Mouse (Mus musculus) intestine, embryonic 14.5 days (tissue): ENCODE data around the gene Rasl12. TPM values are rescaled to one million over a fixed set of nuclear protein-coding genes. Genes with fewer than 3 reads are reported as not detected.

Source experiments
- ATAC-seq: fragments of 200-750 bp; cut with Nextera tagmentation; replicated peaks from 2 replicates; pipeline ENCODE4 v1.8.0; 2017; ENCODE audit warnings: low read depth, moderate number of reproducible peaks, moderate TSS enrichment, moderate library complexity; ENCODE audit not compliant: low FRiP score, low TSS enrichment
- DNase-seq: peaks from one replicate; pipeline ENCODE4 v3.0.0-alpha.2; 2018; ENCODE audit warnings: low spot score
- H3K27ac ChIP-seq: fragments of 300-500 bp; sonication (generic); 2 replicates; pipeline ENCODE4 v1.5.1; 2014; ENCODE audit warnings: low read depth, mild to moderate bottlenecking, control low read depth
- H3K27me3 ChIP-seq: fragments of 300-500 bp; sonication (generic); replicated peaks from 2 replicates; pipeline ENCODE4 v1.6.1; 2014; ENCODE audit warnings: low read length, control low read depth; ENCODE audit not compliant: control insufficient read depth, insufficient read depth
- H3K36me3 ChIP-seq: fragments of 300-500 bp; sonication (generic); 2 replicates; pipeline ENCODE4 v1.6.1; 2014; ENCODE audit warnings: low read length, control low read depth; ENCODE audit not compliant: control insufficient read depth, insufficient read depth
- H3K4me1 ChIP-seq: fragments of 300-500 bp; sonication (generic); replicated peaks from 2 replicates; pipeline ENCODE4 v1.6.1; 2014; ENCODE audit warnings: low read length, control low read depth, mixed read lengths; ENCODE audit not compliant: control insufficient read depth, insufficient read depth
- H3K4me2 ChIP-seq: fragments of 300-500 bp; sonication (generic); 2 replicates; pipeline ENCODE4 v1.6.1; 2014; ENCODE audit warnings: low read length
- H3K4me3 ChIP-seq: fragments of 300-500 bp; sonication (generic); 2 replicates; pipeline ENCODE4 v1.5.1; 2014; ENCODE audit warnings: low read depth, low read length, control low read depth, mixed read lengths
- H3K9ac ChIP-seq: fragments of 300-500 bp; sonication (generic); 2 replicates; pipeline ENCODE4 v1.6.1; 2014; ENCODE audit warnings: mild to moderate bottlenecking, low read length
- H3K9me3 ChIP-seq: fragments of 300-500 bp; sonication (generic); 2 replicates; pipeline ENCODE4 v1.6.1; 2016; ENCODE audit warnings: low read length, control low read depth; ENCODE audit not compliant: control insufficient read depth
- WGBS: fragments of 180-500 bp; shearing (Covaris S2); extraction: QIAGEN DNeasy Blood & Tissue Kit; methylation state at CpG from one replicate; pipeline ENCODE4 v1.1.7; 2014; 5-methylcytosine and 5-hydroxymethylcytosine counted together
- polyA plus RNA-seq: library from polyadenylated mRNA; unstranded; fragments of >200 nt; fragmentation: Nextera tagmentation; extraction: Ambion mirVana; gene quantifications from 2 replicates; pipeline ENCODE4 v1.2.1, GENCODE M21; 2014

The Rasl12 gene
- polyA plus RNA-seq, 1 experiment from 2014 or later = 2.7 TPM

- peaks cover 39% of the 10 kb centered on the region for H3K27me3 ChIP-seq
- H3K4me2 ChIP-seq = no peak overlapping the region
- no peak overlapping the region for H3K4me3 ChIP-seq
- no peak overlapping the region for H3K27ac ChIP-seq
- no peak for DNase-seq
- WGBS = 72% methylated on average over 15 of the region's 15 CpGs
- no peak overlapping the region for H3K9ac ChIP-seq
- H3K4me1 ChIP-seq = no peaks in the 10 kb centered on the region
- no peaks in the 10 kb centered on the region for H3K36me3 ChIP-seq
- H3K9me3 ChIP-seq = no peaks in the 10 kb centered on the region
- ATAC-seq = no peak
These were observed 6.3 kb downstream of the Rasl12 start for GRCm38 (mm10) chr9:65404331-65405183.

DNA sequence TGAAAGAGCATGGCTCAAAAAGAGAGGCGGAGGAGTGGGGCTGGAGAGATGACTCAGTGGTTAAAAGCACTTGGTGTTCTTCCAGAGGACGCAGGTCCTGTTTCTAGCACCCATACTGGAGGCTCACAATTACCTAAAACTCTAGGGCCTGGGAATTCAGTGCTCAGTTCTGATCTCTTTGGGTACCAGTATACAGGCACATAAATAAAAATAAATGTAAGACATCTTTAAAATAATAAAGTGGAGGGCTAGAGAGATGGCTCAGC lies 6.8 kb downstream of the Rasl12 start:
- H3K27me3 ChIP-seq = peaks cover 35% of the 10 kb centered on the region
- H3K4me1 ChIP-seq = no peaks in the 10 kb centered on the region
- H3K9ac ChIP-seq = no peak overlapping the region
- H3K9me3 ChIP-seq = no peaks in the 10 kb centered on the region
- H3K27ac ChIP-seq = no peak overlapping the region
- DNase-seq = no peak
- H3K36me3 ChIP-seq = no peaks in the 10 kb centered on the region
- no peak for ATAC-seq
- WGBS = 90% methylated on average over 2 of the region's 2 CpGs
- H3K4me2 ChIP-seq = no peak overlapping the region
- H3K4me3 ChIP-seq = no peak overlapping the region

DNA sequence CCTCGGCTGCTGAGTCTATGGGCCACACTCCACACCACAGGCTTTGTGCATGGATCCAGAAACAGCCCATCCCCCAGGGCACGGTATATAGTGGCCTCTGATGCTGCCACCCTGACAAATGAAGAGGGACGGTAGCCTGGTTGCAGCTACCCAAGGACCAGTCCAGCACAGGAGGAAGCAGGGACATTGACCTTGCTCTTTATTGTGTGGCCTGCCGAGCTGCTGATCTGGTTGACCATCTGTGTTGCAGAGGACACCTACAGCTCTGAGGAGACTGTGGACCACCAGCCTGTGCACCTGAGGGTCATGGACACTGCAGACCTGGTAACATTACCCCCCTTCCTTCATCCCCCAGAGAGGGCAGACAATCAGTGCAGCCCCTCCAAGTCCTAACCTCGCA lies 9.0 kb downstream of the Rasl12 start:
- H3K4me2 ChIP-seq = no peak overlapping the region
- 81% methylated on average over 5 of the region's 5 CpGs for WGBS
- H3K36me3 ChIP-seq = no peaks in the 10 kb centered on the region
- no peaks in the 10 kb centered on the region for H3K4me1 ChIP-seq
- H3K27ac ChIP-seq = no peak overlapping the region
- H3K4me3 ChIP-seq = no peak overlapping the region
- H3K27me3 ChIP-seq = peaks cover 21% of the 10 kb centered on the region
- no peak for DNase-seq
- ATAC-seq = no peak
- no peak overlapping the region for H3K9ac ChIP-seq
- no peaks in the 10 kb centered on the region for H3K9me3 ChIP-seq

GRCm38 (mm10) chr9:65407861-65408260 lies 9.6 kb downstream of the Rasl12 start:
- H3K9ac ChIP-seq = no peak overlapping the region
- no peaks in the 10 kb centered on the region for H3K9me3 ChIP-seq
- DNase-seq (no peak), ATAC-seq (no peak)
- no peak overlapping the region for H3K4me3 ChIP-seq
- no peak overlapping the region for H3K27ac ChIP-seq
- H3K36me3 ChIP-seq = no peaks in the 10 kb centered on the region
- H3K4me2 ChIP-seq = no peak overlapping the region
- 70% methylated on average over 3 of the region's 3 CpGs for WGBS
- H3K27me3 ChIP-seq = peaks cover 16% of the 10 kb centered on the region
- no peaks in the 10 kb centered on the region for H3K4me1 ChIP-seq

DNA sequence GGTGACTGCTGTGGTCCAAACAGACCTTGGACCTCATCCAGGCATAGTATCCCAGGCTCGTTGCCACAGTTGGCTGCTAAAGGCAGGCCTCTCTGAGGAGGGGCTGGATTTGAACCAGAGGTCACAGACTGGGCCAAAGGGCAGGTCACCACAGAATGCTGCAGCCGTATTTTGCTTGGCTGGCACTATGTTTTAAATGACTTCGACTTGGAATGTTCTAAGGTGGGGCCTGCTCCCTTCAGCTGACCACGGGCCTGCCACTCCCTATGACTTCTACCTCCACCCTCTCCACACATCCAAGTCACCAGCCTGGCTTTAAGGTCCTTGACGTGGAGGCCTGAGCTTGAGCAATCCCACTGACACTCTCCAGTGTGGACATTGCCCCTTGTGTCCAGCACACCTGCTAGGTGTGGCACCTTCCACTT lies 10.6 kb downstream of the Rasl12 start:
- no peak overlapping the region for H3K4me2 ChIP-seq
- no peak overlapping the region for H3K4me3 ChIP-seq
- no peak for DNase-seq
- no peaks in the 10 kb centered on the region for H3K9me3 ChIP-seq
- H3K27me3 ChIP-seq = peaks cover 17% of the 10 kb centered on the region
- no peak overlapping the region for H3K9ac ChIP-seq
- H3K27ac ChIP-seq = no peak overlapping the region
- H3K36me3 ChIP-seq = no peaks in the 10 kb centered on the region
- ATAC-seq = no peak
- no peaks in the 10 kb centered on the region for H3K4me1 ChIP-seq
- 62% methylated on average over 5 of the region's 5 CpGs for WGBS

DNA sequence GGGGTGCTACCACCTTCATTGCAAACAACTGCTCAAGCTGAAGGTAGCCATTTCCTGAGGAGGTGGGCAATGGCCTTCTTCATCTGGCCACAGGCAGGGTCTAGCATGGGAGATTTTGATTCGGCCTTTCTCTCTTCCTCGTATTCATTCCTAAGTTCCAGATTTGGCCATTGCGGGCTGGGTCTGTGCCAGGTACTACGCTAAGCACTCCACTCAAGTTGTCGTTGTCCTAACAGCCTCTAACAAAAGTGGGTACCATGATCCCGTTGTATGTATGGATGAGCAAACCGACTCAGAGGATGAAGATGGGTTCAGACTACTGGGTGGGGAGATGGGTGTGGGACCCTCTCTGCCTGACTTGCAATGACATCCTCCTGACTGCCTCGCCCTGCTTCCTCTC lies 12.1 kb downstream of the Rasl12 start:
- Histone ChIP-seq H3K27ac (no peak overlapping the region), H3K36me3 (no peaks in the 10 kb centered on the region), H3K9me3 (no peaks in the 10 kb centered on the region), H3K4me1 (no peaks in the 10 kb centered on the region), H3K9ac (no peak overlapping the region), H3K4me3 (no peak overlapping the region), H3K4me2 (no peak overlapping the region), H3K27me3 (peaks cover 14% of the 10 kb centered on the region)
- ATAC-seq = no peak
- DNase-seq = no peak
- WGBS = 90% methylated on average over 8 of the region's 8 CpGs

DNA sequence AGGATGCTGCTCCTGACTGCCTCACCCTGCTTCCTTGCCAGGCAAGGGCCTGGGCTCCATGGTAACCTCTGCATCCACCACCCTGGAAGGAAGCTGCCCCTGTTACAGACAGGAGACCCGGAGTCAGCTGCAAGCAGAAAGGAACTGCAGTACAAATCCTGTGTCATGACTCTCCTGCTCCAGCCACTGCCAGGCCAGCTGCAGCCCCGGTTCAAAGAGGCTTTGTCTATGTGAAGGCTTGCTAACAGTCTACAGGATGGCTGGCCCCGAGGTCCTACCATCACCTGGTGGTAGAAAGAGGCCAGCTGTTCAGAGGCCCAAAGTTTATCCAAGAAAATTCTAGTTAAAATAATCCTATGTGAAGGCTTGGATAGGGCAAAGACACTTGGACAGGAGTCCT lies 13.0 kb downstream of the Rasl12 start:
- Histone ChIP-seq H3K36me3 (no peaks in the 10 kb centered on the region), H3K9ac (no peak overlapping the region), H3K4me2 (no peak overlapping the region), H3K9me3 (no peaks in the 10 kb centered on the region), H3K27ac (no peak overlapping the region), H3K4me3 (no peak overlapping the region), H3K4me1 (no peaks in the 10 kb centered on the region), H3K27me3 (peaks cover 15% of the 10 kb centered on the region)
- 56% methylated on average over 3 of the region's 3 CpGs for WGBS
- no peak for DNase-seq
- no peak for ATAC-seq

DNA sequence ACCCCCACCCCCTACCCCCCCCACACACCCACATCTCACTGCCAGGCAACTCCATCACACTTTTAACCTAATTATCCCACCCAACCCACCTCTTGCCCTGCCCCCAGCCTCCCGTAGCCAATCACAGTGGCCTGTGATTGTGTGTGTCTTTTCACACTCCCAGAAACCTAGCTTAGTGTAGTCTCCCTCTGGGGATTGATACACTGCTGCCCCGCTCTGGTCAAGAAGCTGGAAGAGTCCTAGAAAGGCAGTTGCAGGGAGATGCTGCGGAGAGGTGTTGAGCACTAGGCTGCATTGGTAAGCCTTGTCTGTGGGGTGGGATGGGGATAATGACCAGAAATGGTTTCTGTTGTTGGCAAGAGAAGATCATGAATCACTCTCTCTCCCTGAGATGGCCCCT lies 19.4 kb downstream of the Rasl12 start:
- Histone ChIP-seq H3K9ac (no peak overlapping the region), H3K4me1 (no peaks in the 10 kb centered on the region), H3K27ac (no peak overlapping the region), H3K27me3 (peaks cover 12% of the 10 kb centered on the region; the same call in 1 of the 2 replicates), H3K4me2 (no peak overlapping the region), H3K36me3 (no peaks in the 10 kb centered on the region), H3K9me3 (no peaks in the 10 kb centered on the region), H3K4me3 (no peak overlapping the region)
- ATAC-seq (no peak), DNase-seq (no peak)
- WGBS = 23% methylated on average over 3 of the region's 3 CpGs

DNA sequence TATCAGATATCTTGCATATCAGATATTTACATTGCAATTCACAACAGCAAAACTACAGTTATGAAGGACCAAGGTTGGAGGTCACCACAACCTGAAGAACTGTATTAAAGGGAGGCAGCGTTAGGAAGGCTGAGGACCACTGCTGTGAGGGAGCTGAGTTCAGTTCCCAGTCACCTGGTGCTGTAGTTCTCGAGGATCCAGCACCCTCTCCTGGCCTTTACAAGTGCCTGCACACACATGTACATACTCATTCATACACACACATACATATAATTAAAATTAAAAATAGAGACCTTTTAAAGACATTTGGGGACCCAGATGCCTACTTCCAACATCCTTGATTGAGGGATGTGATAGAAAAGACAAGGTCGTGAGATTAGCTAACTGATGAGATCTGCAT lies 21.3 kb downstream of the Rasl12 start:
- ATAC-seq = no peak
- Histone ChIP-seq H3K9me3 (no peaks in the 10 kb centered on the region), H3K27ac (no peak overlapping the region), H3K4me1 (no peaks in the 10 kb centered on the region), H3K4me2 (no peak overlapping the region), H3K36me3 (no peaks in the 10 kb centered on the region), H3K9ac (no peak overlapping the region), H3K27me3 (0 out of 2 replicates have a peak, but pooled peaks cover 3% of the 10 kb centered on the region), H3K4me3 (no peak overlapping the region)
- WGBS = 80% methylated on average over 3 of the region's 3 CpGs
- no peak for DNase-seq
